Mouse (Mus musculus) adrenal gland, adult 2 months (tissue): ENCODE results near the gene Stard13. TPM values are rescaled to one million over a fixed set of nuclear protein-coding genes. Genes with fewer than 3 reads are reported as not detected.

Source experiments
- DNase-seq: peaks from one replicate; pipeline ENCODE4 v3.0.0; 2021
- polyA plus RNA-seq: library from polyadenylated mRNA; depleted of rRNA; stranded (reverse); fragments of >200 nt; gene quantifications from 2 replicates; pipeline ENCODE4 v1.2.3, GENCODE M21; 2012
- total RNA-seq, 2 experiments: library from RNA; stranded (reverse); gene quantifications; 2 replicates each; pipeline ENCODE4 v1.2.3; 2021

Stard13 gene
- total and polyA plus RNA-seq, 3 experiments: 5.0 to 20.4 (median 11.3) TPM

GRCm38 (mm10) chr5:151180176-151180785, 53.4 kb downstream of the Stard13 start:
- DNase-seq: peak; percentile 62

DNA sequence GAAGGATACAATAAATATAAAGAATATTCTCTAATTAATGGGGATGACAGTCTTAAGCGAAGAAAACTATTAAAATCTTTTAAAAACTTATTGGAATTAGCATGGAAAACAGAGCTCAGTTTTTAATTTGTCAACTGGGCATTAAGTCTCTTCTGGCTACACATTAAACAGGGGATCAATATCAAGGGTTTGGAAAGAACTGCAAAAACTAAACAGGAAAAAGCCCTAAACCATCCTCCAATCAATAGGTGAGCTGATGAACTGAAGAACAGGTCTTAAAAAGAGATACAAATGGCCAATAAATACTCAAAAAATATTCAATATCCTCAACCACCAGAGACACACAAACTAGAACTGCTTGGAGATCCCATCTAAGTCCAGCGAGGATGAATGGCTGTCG, 56.5 kb downstream of the Stard13 start:
- DNase-seq: no peak

DNA sequence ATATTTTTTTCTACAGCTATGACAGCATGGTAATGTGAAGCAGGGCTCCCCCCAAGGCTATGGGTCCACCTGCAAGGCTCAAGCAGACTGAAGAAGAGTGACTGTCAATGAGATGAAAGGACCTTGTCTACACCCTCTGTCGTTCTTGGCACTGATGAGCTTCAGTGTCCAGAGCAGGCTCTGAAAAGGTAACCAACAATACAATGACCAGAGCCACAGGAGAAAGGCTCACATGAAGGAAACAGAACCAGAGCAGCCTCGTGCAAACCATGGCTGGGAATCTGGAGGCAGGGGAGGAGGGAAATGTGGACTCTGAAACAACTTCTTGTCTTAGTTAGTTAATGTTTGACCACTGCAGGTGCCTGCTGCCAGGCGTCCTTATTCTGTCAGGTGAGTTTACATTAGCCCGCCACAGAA, 57.7 kb downstream of the Stard13 start:
- DNase-seq: no peak

GRCm38 (mm10) chr5:151174485-151175460, 58.9 kb downstream of the Stard13 start:
- no peak for DNase-seq

GRCm38 (mm10) chr5:151173774-151174173, 59.9 kb downstream of the Stard13 start:
- DNase-seq: no peak

GRCm38 (mm10) chr5:151170168-151170750, 63.4 kb downstream of the Stard13 start:
- DNase-seq: no peak

- DNase-seq: no peak
Observed at GRCm38 (mm10) chr5:151168191-151168590, 65.4 kb downstream of the Stard13 start.

- no peak for DNase-seq
Observed at GRCm38 (mm10) chr5:151167641-151168040, 66.0 kb downstream of the Stard13 start.

- DNase-seq: peak; percentile 36
Observed at GRCm38 (mm10) chr5:151166266-151166665, 67.4 kb downstream of the Stard13 start.

GRCm38 (mm10) chr5:151165381-151166016, 68.1 kb downstream of the Stard13 start:
- no peak for DNase-seq

DNA sequence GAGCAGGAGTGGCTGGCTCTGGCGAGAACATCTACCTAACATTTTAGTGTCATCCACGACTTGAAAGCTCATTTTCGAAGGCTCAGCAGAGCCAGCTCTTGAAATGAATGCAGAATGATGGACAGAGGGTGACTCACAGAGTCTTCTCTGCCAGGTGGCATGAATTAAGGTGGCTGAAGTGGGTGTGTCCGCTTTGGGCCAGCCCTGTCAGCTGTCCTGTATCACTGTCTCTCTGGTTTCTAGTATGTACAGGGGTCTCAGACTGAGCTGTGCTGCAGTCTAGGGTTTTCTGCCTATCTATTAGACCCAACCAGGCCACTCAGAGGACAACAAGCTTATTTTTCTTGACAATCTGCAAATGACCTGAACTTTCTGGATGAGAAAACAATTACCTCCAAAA, 68.8 kb downstream of the Stard13 start:
- no peak for DNase-seq

DNA sequence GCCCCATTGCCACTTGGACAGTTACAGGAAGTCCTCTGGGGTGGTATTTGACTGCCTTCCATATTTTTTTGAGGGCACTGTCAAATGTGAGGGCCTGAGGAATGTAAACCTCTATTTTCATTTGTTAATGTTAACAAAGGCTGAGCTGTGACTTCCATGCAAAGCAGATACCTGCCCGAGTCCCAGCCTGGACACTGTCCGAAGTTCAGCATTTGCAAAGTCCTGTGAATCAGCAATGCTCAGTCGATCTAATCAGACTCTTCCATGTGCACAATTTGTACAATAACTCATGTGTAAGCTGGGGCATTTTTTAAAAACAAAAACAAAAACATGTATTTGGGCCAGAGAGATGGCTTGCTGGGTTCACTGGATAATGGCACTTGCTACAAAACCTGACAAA, 71.0 kb downstream of the Stard13 start:
- no peak for DNase-seq

- DNase-seq: no peak
Observed at GRCm38 (mm10) chr5:151155247-151155646, 78.4 kb downstream of the Stard13 start.

DNA sequence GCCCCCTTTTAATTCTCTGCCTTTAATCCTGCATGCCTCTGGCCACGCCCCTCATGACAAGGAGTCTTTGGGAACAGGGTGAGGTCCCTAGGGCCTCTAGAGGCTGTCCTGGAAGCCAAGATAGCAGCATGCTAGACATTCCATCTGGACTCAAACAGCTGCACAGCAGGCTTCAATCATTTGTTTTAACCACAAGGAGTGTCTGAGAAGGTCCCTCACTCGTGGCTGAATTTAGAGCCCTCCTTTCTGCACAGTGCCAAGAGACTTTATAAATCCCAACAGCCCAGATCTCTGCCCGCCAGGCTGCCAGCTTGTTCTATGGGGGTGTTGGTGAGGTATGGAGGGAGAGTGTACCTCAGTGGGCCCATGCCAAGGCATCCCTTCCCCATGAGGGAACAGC, 78.9 kb downstream of the Stard13 start:
- no peak for DNase-seq

GRCm38 (mm10) chr5:151154030-151154429, 79.6 kb downstream of the Stard13 start:
- no peak for DNase-seq

DNA sequence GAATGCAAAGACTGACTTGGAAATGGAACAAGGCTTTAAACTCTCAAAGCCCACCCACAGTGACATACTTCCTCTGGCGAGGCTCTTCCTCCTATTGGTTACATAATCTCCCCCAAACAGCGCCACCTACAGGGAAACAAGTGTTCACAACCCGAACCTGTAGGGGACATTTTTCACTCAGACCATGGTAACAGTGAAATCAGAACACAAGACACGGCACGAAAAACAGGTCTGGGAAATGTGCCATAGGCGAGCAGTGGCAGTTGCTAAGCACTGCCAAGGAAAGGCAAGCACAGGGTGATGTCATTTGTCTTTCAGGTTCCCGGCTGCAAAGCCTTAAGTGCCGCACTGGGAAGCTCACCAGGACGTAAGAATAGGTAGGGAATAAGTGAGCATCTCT, 82.1 kb downstream of the Stard13 start:
- no peak for DNase-seq

- no peak for DNase-seq
Observed at GRCm38 (mm10) chr5:151149509-151149908, 84.1 kb downstream of the Stard13 start.

GRCm38 (mm10) chr5:151148079-151148478, 85.6 kb downstream of the Stard13 start:
- DNase-seq: no peak

- no peak for DNase-seq
Observed at GRCm38 (mm10) chr5:151145807-151146206, 87.8 kb downstream of the Stard13 start.

- DNase-seq: peak; percentile 11
Observed at GRCm38 (mm10) chr5:151143955-151144354, 89.7 kb downstream of the Stard13 start.

- peak; percentile 57 for DNase-seq
Observed at GRCm38 (mm10) chr5:151142671-151143601, 90.7 kb downstream of the Stard13 start.
